Mouse (Mus musculus): ENCODE results near the gene Tprgl. TPM values are rescaled to one million over a fixed set of nuclear protein-coding genes. Genes with fewer than 3 reads are reported as not detected.

Gene Tprgl
- polyA plus RNA-seq (2015; fragmentation: Illumina TruSeq; extraction: RNeasy Lipid Tissue Mini Kit (QIAGEN cat#74804); ENCODE audit: insufficient read depth, low read depth, low replicate concordance) = 29.5 TPM

DNA sequence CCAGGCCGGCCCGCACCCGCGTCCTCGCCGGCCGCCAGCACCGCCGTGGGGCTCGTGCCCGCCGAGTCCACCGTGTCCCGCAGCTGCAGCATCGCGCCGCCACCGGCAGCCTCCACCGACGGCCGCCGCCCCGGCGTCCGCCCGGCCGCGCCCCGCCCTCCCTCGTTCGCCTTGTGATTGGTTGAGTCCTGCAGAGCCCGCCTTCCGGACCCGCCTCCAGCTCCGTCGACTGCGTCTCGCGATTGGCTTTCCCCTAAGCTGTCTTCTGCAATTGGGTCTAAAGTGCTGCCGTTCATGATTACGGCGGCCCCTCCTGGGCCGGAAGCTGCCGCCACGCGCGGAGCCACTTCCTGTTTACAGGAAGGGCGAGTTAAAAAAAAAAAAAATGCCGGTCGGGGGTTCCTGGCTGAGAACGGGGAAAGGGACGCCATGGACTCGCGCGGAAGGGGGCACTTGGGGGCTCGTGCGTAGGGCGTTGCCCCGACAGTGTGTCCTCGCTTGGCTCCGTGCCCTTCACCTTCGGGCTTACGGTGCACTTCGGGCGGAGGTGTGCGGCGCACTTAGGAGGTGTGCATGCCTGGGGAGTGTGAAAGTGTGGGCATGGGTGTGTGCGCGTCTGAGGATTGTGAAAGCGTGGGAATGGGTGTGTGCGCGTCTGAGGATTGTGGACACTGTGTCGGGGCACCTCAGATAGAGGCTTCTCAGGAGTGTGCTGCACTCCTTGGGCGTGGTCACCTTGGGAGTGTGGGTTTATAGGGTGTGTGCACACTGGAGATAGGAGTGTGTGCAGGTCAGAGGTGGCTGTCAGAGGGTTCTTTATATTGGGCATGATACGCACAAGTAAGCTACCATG lies at the start of gene Tprgl:
TSS of gene Tprgl (minus strand) at position 129 of the 853 bp plus-strand sequence.

DNA sequence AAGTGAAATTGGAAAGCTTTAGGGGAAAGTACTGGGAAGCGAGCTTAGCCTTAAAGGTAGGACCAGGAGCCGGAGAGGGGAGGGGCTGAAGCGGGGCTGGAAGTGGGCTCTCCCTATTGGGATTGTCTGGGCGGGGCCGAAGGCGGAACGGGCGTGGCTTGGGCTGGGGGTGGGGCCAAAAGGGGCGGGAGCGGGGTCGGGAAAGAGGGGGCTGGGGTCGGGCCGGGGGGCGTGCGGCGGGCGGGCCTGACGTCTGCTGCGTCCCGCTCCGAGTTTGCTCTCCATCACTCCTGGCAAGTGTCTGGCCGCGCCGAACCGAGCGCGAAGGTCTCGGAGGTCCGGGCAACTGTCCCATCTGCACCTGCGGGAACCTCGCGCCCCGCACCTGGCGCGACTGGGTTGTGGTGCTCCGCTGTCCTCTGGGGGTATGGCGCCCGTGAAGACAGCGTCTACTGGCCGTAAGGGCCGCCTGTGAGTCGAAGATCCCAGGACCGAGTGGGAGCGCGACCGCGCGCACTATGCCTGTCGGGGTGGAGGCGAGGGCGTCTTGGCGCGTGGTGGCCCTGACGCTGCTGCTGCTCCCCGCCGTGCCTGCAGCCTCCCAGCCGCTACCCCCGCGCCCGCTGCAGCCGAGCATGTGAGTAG lies 10.2 kb upstream of the Tprgl start, which contains the start of gene Megf6:
TSS of gene Megf6 (plus strand) at position 225 of the 645 bp plus-strand sequence.

DNA sequence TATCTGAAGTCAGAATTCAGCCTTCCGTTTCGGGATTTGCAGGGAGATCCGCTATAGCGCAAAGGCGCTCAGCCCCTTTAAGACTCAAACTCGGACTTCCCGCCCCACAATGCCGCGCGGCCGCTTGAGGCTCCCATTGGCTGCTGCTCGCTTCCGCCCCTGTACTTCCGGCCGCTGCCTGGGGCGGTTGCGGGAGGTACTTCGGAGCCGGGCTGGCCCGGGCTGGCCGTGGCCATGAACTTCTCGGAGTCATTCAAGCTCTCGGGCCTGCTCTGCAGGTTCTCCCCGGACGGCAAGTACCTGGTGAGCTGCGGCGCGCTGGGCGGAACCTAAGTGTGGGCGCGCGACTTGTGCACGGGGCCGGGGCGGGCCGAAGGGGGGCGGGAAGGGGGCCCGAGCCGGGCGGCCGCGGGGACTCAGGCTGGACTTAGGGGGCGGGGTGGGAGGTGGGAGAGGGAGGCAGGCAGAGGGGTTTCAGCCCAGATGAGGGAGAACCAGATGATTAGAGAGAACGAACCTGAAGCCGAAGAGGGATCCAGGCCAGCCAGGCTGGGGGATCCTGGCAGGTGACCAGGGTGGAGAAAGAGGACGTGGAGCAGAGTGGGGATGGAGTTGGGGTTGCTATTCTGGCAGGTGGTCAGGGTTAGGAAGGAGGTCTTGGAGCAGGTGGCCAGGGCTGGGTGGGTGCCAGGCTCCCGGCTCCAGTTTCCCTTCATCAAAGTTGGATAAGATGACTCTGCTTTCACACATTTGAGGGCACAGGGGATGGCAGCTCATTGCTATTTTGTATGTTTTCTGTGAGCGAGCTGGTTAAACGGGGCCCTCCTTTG lies 18.0 kb downstream of the Tprgl start, which contains the start of gene Wrap73:
TSS of gene Wrap73 (plus strand) at position 162 of the 830 bp plus-strand sequence.

DNA sequence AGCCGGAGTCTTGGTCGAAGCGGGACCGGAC lies 20.5 kb downstream of the Tprgl start, which contains the start of gene Trp73:
TSS of gene Trp73 (minus strand) at position 27 of the 31 bp plus-strand sequence.

Other genes with a start within 250 kb of the Tprgl start
- 10.4 TPM for gene A430005L14Rik, start 203.4 kb downstream of the Tprgl start, polyA plus RNA-seq (2015; fragmentation: Illumina TruSeq; extraction: RNeasy Lipid Tissue Mini Kit (QIAGEN cat#74804); ENCODE audit: insufficient read depth, low read depth, low replicate concordance)
- gene Dffb, start 185.5 kb downstream of the Tprgl start, polyA plus RNA-seq (2015; fragmentation: Illumina TruSeq; extraction: RNeasy Lipid Tissue Mini Kit (QIAGEN cat#74804); ENCODE audit: insufficient read depth, low read depth, low replicate concordance) = 4.0 TPM
- 4.0 TPM for gene Cep104, start 185.5 kb downstream of the Tprgl start, polyA plus RNA-seq (2015; fragmentation: Illumina TruSeq; extraction: RNeasy Lipid Tissue Mini Kit (QIAGEN cat#74804); ENCODE audit: insufficient read depth, low read depth, low replicate concordance)
- gene Lrrc47, start 148.9 kb downstream of the Tprgl start, polyA plus RNA-seq (2015; fragmentation: Illumina TruSeq; extraction: RNeasy Lipid Tissue Mini Kit (QIAGEN cat#74804); ENCODE audit: insufficient read depth, low read depth, low replicate concordance) = 11.4 TPM
- gene Smim1, start 134.4 kb downstream of the Tprgl start, polyA plus RNA-seq (2015; fragmentation: Illumina TruSeq; extraction: RNeasy Lipid Tissue Mini Kit (QIAGEN cat#74804); ENCODE audit: insufficient read depth, low read depth, low replicate concordance) = 26.5 TPM
- not detected for gene Ccdc27, start 118.0 kb downstream of the Tprgl start, polyA plus RNA-seq (2015; fragmentation: Illumina TruSeq; extraction: RNeasy Lipid Tissue Mini Kit (QIAGEN cat#74804); ENCODE audit: insufficient read depth, low read depth, low replicate concordance)
- not detected for gene Trp73, start 20.5 kb downstream of the Tprgl start, polyA plus RNA-seq (2015; fragmentation: Illumina TruSeq; extraction: RNeasy Lipid Tissue Mini Kit (QIAGEN cat#74804); ENCODE audit: insufficient read depth, low read depth, low replicate concordance)
- 3.3 TPM for gene Wrap73, start 18.3 kb downstream of the Tprgl start, polyA plus RNA-seq (2015; fragmentation: Illumina TruSeq; extraction: RNeasy Lipid Tissue Mini Kit (QIAGEN cat#74804); ENCODE audit: insufficient read depth, low read depth, low replicate concordance)
- gene Megf6, start 10.1 kb upstream of the Tprgl start, polyA plus RNA-seq (2015; fragmentation: Illumina TruSeq; extraction: RNeasy Lipid Tissue Mini Kit (QIAGEN cat#74804); ENCODE audit: insufficient read depth, low read depth, low replicate concordance) = 4.2 TPM
- 8.6 TPM for gene Arhgef16, start 141.0 kb upstream of the Tprgl start, polyA plus RNA-seq (2015; fragmentation: Illumina TruSeq; extraction: RNeasy Lipid Tissue Mini Kit (QIAGEN cat#74804); ENCODE audit: insufficient read depth, low read depth, low replicate concordance)
- not detected for gene B230104I21Rik, start 175.5 kb upstream of the Tprgl start, polyA plus RNA-seq (2015; fragmentation: Illumina TruSeq; extraction: RNeasy Lipid Tissue Mini Kit (QIAGEN cat#74804); ENCODE audit: insufficient read depth, low read depth, low replicate concordance)